Mouse (Mus musculus) NIH3T3 (cell line): ENCODE data around the gene Hsd17b3.
A peak's percentile ranks its signal among the peaks of the same experiment; 100 is the strongest.

Experiments
- DNase-seq: peaks from one replicate; pipeline ENCODE4 v3.0.0-alpha.2; 2012; ENCODE audit warnings: low read depth

The Hsd17b3 gene

GRCm38 (mm10) chr13:64089130-64089529 lies at the start of gene Hsd17b3:
TSS of gene Hsd17b3 (minus strand) at chr13:64089230.
- DNase-seq, result no peak

DNA sequence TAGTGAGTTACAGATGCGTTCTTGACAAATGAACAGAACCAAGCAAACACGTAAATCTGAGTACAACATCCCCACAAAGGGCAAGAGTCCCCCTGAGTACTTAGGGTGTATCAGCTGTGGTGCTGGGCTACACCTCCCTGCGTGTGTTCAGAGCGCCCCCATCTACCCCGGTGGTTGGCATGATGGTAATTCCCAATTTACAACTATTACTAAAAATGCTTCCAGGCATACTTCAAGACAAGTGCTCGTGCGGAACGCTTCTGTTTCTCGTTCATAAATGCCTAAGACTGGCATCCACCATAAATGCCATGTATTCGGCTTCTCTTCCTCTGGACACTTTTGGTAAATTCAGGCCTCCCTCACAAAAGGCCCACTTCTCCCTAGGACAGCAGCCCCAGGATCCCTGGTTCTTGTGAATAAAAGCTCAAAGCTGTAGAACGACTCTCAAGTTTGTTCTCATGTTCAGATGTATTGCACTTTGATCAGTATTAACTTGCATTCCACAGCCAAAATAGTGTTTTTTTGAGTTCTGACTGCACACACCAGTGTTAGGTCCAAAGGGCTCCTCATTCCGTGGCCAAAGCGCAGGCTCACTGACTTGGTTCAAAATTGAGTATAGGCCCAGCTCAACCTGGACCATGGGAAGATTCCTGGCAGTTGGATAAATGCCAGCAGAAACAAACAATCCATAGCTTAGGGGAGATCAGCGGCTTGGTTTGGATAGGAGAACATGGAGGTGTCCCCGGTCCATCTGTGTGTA lies 40.8 kb upstream of the Hsd17b3 start:
- DNase-seq, result peak; percentile 73

GRCm38 (mm10) chr13:64128858-64129615 lies 40.0 kb upstream of the Hsd17b3 start, which contains the start of gene Slc35d2:
TSS of gene Slc35d2 (minus strand) at chr13:64129368.
- peak; percentile 79 for DNase-seq

- DNase-seq, result no peak
Measured at GRCm38 (mm10) chr13:64126316-64126715, 37.3 kb upstream of the Hsd17b3 start.

DNA sequence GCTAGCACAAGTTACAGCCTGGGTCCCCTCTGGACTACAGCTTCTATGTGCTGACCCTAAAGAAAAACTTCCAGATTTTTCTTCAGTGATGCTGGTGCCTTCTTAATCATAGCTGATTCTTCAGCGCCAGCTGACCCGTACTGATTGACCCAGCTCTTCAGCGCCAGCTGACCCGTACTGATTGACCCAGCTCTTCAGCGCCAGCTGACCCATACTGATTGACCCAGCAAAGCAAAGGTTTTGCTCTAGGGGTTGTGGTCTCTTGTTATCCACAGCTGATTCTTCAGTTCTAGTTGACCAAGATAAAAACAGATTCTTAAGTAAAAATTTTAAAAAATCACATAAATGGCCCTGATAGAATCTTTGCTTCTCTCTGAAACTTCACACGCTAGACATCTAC lies 35.9 kb upstream of the Hsd17b3 start:
- DNase-seq, result no peak

GRCm38 (mm10) chr13:64123491-64124188 lies 34.6 kb upstream of the Hsd17b3 start:
- DNase-seq, result no peak

GRCm38 (mm10) chr13:64120760-64121159 lies 31.7 kb upstream of the Hsd17b3 start:
- no peak for DNase-seq

DNA sequence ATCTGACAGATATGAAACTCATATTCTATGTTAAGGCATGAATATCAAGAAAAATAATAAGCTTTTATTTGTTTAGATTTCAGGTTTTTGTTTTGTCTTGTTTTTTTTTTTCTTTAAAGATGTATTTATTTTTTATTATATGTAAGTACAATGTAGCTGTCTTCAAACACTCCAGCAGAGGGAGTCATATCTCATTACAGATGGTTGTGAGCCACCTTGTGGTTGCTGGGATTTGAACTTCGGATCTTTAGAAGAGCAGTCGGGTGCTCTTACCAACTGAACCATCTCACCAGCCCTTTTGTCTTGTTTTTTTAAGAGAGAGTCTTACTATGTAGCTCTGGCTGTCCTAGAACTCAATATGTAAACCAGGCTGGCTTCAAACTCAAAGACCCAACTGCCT lies 28.4 kb upstream of the Hsd17b3 start:
- DNase-seq, result peak; percentile 36

GRCm38 (mm10) chr13:64110421-64110820 lies 21.4 kb upstream of the Hsd17b3 start:
- no peak for DNase-seq

- DNase-seq, result no peak
Measured at GRCm38 (mm10) chr13:64108381-64108850, 19.4 kb upstream of the Hsd17b3 start.

DNA sequence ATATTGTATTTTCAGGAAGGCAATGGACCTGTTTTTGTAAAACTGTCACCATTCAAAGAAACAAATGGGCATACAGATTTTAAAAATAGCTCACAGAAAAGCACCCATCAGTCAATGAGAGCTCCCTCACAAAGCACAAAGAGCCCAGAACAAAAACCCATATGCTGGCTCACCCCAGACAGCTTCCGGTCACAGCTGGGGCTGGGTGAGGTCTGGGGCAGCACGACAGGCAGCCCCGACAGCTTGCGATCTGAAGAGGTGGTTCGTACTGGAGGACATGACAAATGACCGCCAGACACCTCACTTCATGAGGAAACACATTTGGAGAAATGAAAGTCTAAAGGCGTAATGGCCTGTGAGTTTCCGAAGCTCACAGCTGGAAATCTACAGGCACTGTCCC lies 18.5 kb upstream of the Hsd17b3 start:
- DNase-seq, result no peak

GRCm38 (mm10) chr13:64107105-64107504 lies 18.1 kb upstream of the Hsd17b3 start:
- DNase-seq, result no peak

GRCm38 (mm10) chr13:64105690-64106089 lies 16.7 kb upstream of the Hsd17b3 start:
- peak; percentile 76 for DNase-seq

DNA sequence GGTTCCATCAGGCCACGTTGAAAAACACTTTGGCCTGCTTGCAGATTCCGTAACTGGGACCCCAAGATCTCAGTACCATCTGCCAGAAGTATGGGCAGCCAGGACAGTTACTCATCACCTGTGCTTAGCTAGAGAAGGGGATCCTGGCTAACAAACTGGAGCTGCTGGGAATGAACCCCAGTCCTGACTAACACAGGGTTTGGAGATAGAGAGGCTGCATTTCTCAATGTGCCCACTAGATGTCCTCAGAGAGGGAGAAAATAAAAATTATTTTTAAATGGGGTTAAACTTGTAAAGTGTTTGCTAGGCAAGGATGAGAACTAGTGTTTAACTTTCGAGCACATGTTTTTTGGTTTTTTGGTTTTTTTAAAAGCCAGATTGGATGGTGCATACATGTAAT lies 11.2 kb upstream of the Hsd17b3 start:
- peak; percentile 74 for DNase-seq

DNA sequence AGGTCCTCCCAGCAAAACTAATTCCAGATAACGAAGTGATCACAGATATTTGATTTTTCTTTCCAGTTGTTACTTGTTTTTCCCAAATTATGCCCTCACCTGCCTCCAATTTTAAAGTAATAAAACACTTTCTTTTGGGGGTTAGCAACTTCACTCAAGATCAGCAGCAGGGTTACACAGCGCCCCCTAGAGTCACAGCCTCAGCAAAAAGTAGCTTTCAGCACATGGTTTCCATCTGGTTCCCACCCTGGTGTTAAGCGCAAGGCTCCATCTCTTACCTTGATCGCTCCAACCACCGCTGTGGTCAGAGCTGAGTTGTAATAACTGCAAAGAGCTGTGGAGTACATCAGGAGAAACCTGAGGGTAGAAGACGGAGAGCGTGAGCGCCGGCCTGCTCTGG lies 10.0 kb upstream of the Hsd17b3 start:
- DNase-seq, result peak; percentile 49

DNA sequence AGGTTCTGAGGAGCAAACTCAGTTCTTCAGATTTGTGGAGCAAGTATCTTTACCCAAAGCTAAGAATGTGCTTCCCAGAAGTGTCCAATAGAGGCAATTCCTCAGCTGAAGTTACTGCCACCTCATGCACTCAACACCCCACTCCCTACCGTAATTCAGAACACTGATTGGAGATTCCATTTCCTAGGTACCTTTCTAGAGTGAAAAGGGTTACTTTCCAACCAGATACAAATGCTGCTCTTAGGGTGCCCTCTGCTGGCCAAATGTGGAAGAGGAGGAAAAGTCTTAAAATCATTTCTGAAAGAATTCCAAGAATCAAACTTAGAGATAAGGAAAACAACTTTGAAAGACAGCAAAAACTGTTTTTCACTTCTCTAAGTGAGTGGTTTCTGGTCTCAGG lies 4.3 kb upstream of the Hsd17b3 start:
- peak; percentile 89 for DNase-seq

DNA sequence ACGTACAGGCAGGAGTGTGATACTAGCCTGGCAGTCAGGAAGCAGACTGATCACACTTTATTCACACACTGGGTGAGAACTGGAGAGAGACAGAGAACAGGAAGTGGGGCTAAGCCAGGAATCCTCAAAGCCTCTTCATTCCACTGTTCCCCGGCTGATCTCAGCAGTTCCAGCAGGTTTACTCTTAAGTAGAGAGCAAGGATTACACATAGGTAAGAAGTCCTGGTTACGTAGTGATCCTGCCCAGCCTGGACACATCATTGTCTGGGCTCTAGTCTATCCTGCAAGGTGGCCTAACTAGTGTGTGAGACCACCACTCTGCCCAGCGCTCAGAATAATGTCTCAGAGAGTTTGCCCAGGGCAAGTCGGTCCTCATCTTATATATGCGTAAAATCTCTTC lies 3.7 kb upstream of the Hsd17b3 start:
- no peak for DNase-seq

DNA sequence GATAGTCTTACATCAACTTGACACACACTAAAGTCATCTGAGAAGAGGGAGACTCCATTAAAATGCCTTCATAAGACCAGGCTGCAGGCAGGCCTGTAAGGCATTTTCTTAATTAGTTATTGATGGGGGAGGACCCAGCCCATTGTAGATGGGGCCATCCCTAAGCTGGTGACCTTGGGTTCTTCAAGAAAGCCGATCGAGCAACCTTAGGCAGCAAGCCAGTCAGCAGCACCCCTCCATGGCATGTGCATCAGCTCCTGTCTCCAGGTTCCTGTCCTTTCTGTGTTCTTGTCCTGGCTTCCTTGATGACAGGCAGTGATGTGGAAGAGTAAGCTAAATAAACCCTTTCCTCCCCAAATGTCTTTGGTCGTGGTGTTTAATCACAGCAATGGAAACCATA lies 3.1 kb upstream of the Hsd17b3 start:
- no peak for DNase-seq

GRCm38 (mm10) chr13:64091006-64091405 lies 2.0 kb upstream of the Hsd17b3 start:
- DNase-seq, result no peak

DNA sequence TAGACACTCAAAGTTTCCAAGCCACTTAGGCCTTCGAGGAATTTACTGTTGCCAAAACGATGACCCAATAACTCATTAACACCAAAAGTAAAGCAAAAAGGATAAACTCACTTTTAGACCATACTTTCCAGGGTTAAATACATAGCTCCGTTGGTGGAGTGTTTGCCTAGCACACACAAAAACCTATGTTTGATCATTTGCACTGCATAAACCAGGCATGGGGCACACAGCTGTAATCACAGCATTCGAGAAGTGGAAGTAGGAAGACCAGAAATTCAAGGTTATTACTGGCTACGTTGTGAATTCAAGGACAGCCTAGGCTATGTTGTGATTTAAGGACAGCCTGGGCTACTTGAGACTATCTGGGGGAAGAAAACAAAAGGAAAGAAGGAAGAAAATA lies 1.2 kb upstream of the Hsd17b3 start:
- no peak for DNase-seq

DNA sequence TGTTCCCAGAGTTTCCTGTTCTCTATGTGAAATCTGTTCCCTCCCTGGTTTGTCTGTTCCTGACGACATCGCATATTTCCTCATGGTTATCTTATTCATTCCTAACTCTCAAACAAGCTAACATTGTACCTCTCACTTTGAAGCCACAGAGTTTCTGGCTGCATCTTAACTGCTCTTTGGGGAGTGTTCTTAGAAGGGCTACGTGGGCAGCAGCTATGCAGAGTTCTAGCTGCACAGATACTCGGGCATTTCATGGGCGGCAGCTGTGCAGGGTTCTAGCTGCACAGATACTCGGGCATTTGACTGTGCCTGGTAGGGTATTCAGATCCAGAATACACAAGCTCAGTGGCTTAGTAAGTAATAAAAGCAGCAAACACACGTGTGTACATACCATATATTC lies 973 bp downstream of the Hsd17b3 start:
- DNase-seq, result no peak

DNA sequence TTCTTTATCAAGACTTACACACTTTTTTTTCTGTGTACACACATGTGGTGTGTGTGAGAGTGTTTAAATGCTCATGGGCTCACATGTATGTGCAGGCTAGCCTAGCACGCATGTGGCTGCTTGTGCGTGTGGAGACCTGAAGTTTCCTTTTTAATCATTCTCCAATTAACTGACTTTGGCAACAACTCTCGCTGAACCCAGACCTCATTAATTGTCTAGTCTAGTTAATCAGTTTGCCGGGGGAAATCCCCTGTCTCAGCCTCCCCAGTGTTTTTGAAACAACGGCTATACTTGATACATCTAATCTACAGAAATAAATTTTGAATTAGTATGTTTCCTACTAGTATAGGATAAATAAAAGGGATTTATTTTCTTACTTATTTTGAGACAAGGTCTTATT lies 3.0 kb downstream of the Hsd17b3 start:
- no peak for DNase-seq

DNA sequence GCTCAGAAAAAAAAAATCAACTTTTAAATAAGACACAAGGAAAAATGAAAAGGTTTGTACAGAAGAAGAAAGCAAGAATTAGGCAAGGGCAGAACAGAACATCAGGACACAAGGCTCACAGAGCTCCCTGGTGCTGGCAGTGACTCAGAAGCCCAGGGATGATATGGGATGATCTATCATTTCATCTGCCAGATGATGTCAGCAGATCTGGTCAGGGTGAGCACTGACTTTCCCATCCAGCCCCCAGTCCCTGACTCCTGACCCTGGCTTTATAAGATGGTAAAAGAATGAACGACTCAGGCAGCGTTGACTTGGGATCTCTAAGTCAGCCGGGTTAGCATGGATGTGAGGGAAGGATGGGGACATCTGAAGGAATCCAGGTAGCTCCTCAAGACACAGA lies 5.7 kb downstream of the Hsd17b3 start:
- DNase-seq, result no peak
